Mouse (Mus musculus): ENCODE measurements around the gene Plekhm3.

DNA sequence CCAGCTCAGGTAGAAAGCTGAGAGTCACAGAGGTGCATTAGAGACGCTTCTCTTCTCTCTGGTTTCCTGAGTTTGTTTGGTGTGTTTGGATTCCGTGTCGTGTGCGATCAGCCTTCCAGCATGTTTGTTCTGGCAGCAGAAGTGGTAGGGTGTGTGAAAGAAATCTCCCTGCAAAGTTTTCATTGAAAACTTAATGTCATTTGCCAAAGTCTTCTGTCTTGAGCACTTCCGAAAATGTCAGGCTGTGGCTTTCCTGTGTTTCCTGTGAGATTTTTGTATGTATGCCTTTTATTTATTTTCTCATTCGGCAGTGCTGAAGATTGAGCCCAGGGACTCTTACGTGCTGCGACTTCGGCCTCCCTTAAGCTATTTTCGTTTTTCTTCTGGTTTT is 200.0 kb downstream of the Plekhm3 start:
- TF ChIP-seq CTCF (IDR thresholded peaks at IDR 0.05; ENCODE audit: borderline replicate concordance, extremely low read depth, insufficient read depth, insufficient read length) (no peak), POLR2A (IDR thresholded peaks at IDR 0.05; ENCODE audit: borderline replicate concordance, extremely low read depth, insufficient read depth, insufficient read length, poor library complexity, severe bottlenecking) (no peak)
